Mouse (Mus musculus) neural tube, embryonic 13.5 days (tissue): ENCODE results near the gene Slc22a1. TPM values are rescaled to one million over a fixed set of nuclear protein-coding genes. Genes with fewer than 3 reads are reported as not detected.

Experiments used
- ATAC-seq: fragments of 200-750 bp; cut with Nextera tagmentation; 2 replicates; pipeline ENCODE4 v1.8.0; 2017; ENCODE audit warnings: low read depth, mild to moderate bottlenecking, moderate TSS enrichment, moderate library complexity
- H3K27ac ChIP-seq: fragments of 300-500 bp; sonication (generic); replicated peaks from 2 replicates; pipeline ENCODE4 v1.5.1; 2015; ENCODE audit warnings: moderate library complexity, mild to moderate bottlenecking, inconsistent platforms
- H3K27me3 ChIP-seq: fragments of 300-500 bp; sonication (generic); 2 replicates; pipeline ENCODE4 v1.6.1; 2015; ENCODE audit warnings: mild to moderate bottlenecking, inconsistent platforms
- H3K36me3 ChIP-seq: fragments of 300-500 bp; sonication (generic); 2 replicates; pipeline ENCODE4 v1.6.1; 2015; ENCODE audit warnings: mild to moderate bottlenecking, inconsistent platforms
- H3K4me1 ChIP-seq: fragments of 300-500 bp; sonication (generic); replicated peaks from 2 replicates; pipeline ENCODE4 v1.6.1; 2015; ENCODE audit warnings: inconsistent platforms
- H3K4me2 ChIP-seq: fragments of 300-500 bp; sonication (generic); 2 replicates; pipeline ENCODE4 v1.6.1; 2015; ENCODE audit warnings: inconsistent platforms, mild to moderate bottlenecking, moderate library complexity
- H3K4me3 ChIP-seq: fragments of 300-500 bp; sonication (generic); 2 replicates; pipeline ENCODE4 v1.5.1; 2015; ENCODE audit warnings: mild to moderate bottlenecking, inconsistent platforms
- H3K9ac ChIP-seq: fragments of 300-500 bp; sonication (generic); 2 replicates; pipeline ENCODE4 v1.6.1; 2015; ENCODE audit warnings: moderate library complexity, mild to moderate bottlenecking, inconsistent platforms
- H3K9me3 ChIP-seq: fragments of 300-500 bp; sonication (generic); 2 replicates; pipeline ENCODE4 v1.6.1; 2016; ENCODE audit warnings: inconsistent platforms
- WGBS: fragments of 180-500 bp; shearing (Covaris S2); methylation state at CpG from one replicate; pipeline ENCODE4 v1.1.7; 2015; 5-methylcytosine and 5-hydroxymethylcytosine counted together
- polyA plus RNA-seq: library from polyadenylated mRNA; unstranded; fragments of >200 nt; fragmentation: Nextera tagmentation; extraction: Ambion mirVana; gene quantifications from 2 replicates; pipeline ENCODE4 v1.2.1, GENCODE M21; 2015

Slc22a1 gene
- polyA plus RNA-seq, 1 experiment from 2014 or later: not detected

DNA sequence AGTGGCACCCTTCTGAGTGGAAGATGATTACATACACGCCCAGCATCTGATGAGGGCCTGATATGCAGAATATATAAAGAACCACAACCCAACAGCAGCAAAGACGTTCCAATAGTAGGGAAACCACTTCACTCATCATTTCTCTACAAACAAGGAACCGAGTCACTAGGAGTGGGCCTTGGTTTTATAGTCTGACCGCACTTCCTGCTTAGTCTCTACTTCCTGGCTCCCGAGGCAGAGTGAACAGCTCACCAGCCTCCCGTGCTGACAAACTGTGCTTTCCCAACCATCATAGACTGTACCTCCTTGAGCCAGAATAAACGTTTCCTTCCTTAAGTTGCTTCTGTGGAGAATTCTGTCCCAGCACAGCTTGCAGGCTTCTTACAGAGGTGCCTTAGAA lies 19.8 kb downstream of the Slc22a1 start:
- ATAC-seq: no peak
- H3K9me3 ChIP-seq: no peaks in the 10 kb centered on the region
- H3K4me2 ChIP-seq: no peak overlapping the region
- no peaks in the 10 kb centered on the region for H3K4me1 ChIP-seq
- no peak overlapping the region for H3K9ac ChIP-seq
- no peak overlapping the region for H3K4me3 ChIP-seq
- no peak overlapping the region for H3K27ac ChIP-seq
- no peaks in the 10 kb centered on the region for H3K27me3 ChIP-seq
- H3K36me3 ChIP-seq: no peaks in the 10 kb centered on the region
- WGBS: 83% methylated on average over 7 of the region's 7 CpGs

DNA sequence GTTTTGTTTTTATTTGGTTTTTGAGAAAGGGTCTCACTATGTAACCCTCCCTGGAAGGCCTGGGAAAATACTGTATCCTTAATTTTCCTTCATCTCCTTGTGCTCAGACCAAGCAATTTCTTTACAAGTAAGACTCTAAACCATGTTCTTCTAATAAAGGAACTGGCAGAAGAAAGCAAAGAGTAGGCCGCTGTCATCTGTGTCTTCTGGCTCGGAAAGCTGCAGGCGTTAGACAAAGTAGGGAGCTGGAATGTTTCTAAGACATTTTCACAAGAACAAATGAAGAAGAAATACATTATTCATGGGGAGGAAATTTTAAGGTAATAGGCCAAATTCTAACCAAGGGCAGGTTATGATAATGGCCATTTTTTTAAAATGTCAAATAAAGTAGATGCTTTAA lies 21.6 kb downstream of the Slc22a1 start:
- Histone ChIP-seq H3K4me1 (no peaks in the 10 kb centered on the region), H3K27ac (no peak overlapping the region), H3K36me3 (no peaks in the 10 kb centered on the region), H3K4me2 (no peak overlapping the region), H3K9me3 (no peaks in the 10 kb centered on the region), H3K9ac (no peak overlapping the region), H3K4me3 (no peak overlapping the region), H3K27me3 (no peaks in the 10 kb centered on the region)
- no peak for ATAC-seq
- WGBS: 76% methylated on average over 3 of the region's 3 CpGs

DNA sequence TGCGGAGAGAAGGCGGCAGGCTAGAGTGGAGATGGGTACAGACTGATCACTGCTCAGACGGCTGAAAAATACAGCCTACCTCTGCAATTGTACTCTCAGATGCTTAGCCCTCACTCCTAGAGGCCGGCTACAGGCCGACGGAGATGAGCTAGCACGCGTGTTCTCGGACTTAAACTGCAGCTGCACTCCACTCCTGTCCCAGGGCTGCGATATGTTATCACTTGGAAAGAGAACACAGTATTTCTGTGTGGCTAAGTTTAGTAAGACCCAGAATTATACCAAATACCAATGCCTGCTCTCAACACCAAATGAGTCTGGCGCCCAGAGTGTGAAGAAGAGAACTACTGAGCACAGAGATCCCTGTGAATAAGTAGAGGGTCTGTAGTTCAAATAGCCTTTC lies 23.0 kb downstream of the Slc22a1 start:
- H3K4me3 ChIP-seq: no peak overlapping the region
- H3K4me1 ChIP-seq: no peaks in the 10 kb centered on the region
- H3K36me3 ChIP-seq: no peaks in the 10 kb centered on the region
- no peak overlapping the region for H3K27ac ChIP-seq
- no peak for ATAC-seq
- 93% methylated on average over 11 of the region's 11 CpGs for WGBS
- no peak overlapping the region for H3K9ac ChIP-seq
- no peak overlapping the region for H3K4me2 ChIP-seq
- no peaks in the 10 kb centered on the region for H3K9me3 ChIP-seq
- no peaks in the 10 kb centered on the region for H3K27me3 ChIP-seq

DNA sequence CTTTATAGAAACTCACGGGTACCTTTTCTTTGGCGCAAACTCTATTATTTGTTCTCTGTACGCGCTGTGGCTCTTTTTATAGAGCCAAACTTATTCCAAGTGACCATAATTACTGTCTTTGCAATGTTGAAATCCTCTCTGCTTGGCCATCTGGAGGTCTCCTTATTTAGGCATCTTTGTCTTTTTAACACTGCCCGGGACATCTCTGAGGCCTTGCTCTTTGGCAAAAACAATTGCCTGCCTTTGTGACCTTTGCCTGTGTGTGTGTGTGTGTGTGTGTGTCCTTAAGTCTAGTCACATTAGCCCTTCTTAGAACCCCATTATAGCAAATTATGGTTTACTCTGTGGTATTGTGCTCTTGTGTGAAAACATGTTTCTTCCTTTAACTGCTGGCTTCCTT lies 30.2 kb downstream of the Slc22a1 start:
- ATAC-seq: no peak
- Histone ChIP-seq H3K36me3 (no peaks in the 10 kb centered on the region), H3K4me1 (no peaks in the 10 kb centered on the region), H3K9ac (no peak overlapping the region), H3K9me3 (no peaks in the 10 kb centered on the region), H3K27ac (no peak overlapping the region), H3K4me3 (no peak overlapping the region), H3K27me3 (no peaks in the 10 kb centered on the region), H3K4me2 (no peak overlapping the region)
- 72% methylated on average over 5 of the region's 5 CpGs for WGBS

DNA sequence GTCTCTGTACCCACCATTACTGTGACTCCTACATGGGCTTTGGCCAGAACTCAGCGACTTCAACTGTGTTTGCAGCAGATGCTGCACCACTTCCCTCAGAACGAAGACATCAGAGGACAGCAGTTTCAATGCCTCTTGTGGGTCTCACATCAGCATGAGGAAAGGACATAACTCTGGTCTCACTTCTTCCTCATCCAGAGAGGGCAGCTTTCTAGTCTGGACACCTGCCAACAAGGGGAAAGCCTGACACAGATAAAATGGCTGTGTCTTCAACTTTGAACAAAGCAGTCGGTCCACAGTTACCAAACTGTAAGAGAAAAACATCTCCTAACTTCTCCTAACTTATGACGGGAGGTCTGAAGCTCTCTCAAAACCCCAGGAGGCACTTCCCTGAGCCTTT lies 34.5 kb downstream of the Slc22a1 start:
- H3K9ac ChIP-seq: no peak overlapping the region
- no peaks in the 10 kb centered on the region for H3K9me3 ChIP-seq
- H3K27ac ChIP-seq: no peak overlapping the region
- H3K4me1 ChIP-seq: no peaks in the 10 kb centered on the region
- no peak overlapping the region for H3K4me3 ChIP-seq
- no peak for ATAC-seq
- no peaks in the 10 kb centered on the region for H3K27me3 ChIP-seq
- no peaks in the 10 kb centered on the region for H3K36me3 ChIP-seq
- H3K4me2 ChIP-seq: no peak overlapping the region
- WGBS: 69% methylated on average over 4 of the region's 4 CpGs

DNA sequence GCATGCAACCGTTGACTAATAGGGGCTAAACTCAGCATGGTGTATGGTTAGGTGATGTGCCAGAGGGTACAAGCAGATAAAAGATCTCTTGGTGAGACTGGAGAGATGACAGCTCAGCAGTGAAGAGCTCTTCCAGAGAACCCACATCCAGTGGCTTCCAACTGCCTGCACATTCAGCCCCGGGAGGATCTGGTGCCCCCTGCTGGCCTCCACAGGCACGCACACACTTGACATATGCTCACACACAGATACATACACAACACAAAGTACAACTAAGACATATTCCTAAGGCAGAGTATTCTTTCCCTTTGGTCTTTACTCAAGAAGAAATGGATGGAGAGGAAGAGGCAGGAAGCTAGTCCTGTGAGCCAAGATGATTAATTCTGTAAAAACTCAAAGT lies 36.0 kb downstream of the Slc22a1 start:
- WGBS: 89% methylated on average over 3 of the region's 3 CpGs
- no peaks in the 10 kb centered on the region for H3K36me3 ChIP-seq
- H3K9ac ChIP-seq: no peak overlapping the region
- no peaks in the 10 kb centered on the region for H3K27me3 ChIP-seq
- no peaks in the 10 kb centered on the region for H3K9me3 ChIP-seq
- no peak for ATAC-seq
- no peaks in the 10 kb centered on the region for H3K4me1 ChIP-seq
- H3K4me3 ChIP-seq: no peak overlapping the region
- no peak overlapping the region for H3K27ac ChIP-seq
- no peak overlapping the region for H3K4me2 ChIP-seq

DNA sequence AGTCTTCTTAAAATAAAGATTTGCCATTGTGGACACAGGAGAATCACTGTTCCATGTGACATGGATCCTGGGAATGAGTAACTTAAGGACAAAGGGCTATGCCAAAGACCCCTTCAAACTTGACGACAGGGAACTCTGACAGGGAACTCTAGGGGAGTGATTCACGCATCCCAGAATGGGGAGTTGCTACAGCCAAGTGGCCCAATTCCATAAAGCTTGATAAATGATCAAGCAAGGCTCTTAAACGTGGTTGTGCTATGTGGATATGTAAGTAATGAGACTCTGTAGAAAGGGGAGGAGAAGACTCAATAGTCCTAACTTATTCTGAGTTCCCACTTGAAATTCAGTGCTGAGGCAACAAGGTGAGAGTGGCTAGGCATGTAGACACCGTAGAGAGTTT lies 40.8 kb downstream of the Slc22a1 start:
- Histone ChIP-seq H3K4me1 (peaks cover 8% of the 10 kb centered on the region; the same call in 1 of the 2 replicates), H3K4me3 (no peak overlapping the region), H3K4me2 (no peak overlapping the region), H3K27me3 (no peaks in the 10 kb centered on the region), H3K9me3 (no peaks in the 10 kb centered on the region), H3K36me3 (no peaks in the 10 kb centered on the region), H3K9ac (no peak overlapping the region), H3K27ac (no peak overlapping the region)
- no peak for ATAC-seq
- 58% methylated on average over 4 of the region's 4 CpGs for WGBS

DNA sequence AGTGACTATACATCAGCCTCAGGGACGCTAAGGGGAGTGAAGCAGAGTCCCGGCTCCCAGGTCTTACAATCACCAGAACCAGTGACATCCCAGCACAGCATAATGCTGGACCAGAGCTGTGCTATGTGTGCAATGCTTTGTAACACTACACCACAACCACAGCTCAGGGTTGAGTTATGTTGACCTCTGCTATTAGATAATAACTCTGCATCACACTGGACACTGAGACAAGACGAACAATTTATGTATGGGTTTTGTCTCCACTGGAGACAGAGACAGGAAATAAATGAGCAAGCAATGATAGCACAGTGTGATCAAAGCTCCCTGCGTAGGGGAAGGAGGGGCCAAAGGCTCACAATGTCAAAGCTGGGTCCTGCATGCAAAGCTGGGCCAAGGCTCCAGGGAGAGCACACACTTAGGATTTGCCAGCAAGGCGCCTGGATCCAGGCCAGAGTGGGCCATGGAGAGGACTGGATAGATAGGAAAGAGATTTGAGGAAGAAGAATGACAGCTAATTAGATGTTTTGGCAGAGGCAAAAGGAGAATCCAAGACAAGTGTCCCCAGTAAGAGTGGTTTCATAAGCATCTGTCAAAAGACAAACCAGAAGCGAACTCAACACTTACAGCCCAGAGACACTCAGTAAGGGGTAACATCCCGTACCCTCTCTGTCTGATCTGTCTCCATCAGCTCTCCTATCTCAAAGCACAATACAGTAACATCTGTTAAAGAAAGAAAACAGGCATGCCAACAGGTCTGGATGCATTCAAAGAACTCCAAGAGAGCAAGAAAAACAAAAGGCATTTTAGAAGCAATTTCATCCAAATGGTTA lies 43.6 kb downstream of the Slc22a1 start:
- H3K27ac ChIP-seq: no peak overlapping the region
- no peaks in the 10 kb centered on the region for H3K9me3 ChIP-seq
- H3K9ac ChIP-seq: no peak overlapping the region
- 42% methylated on average over 7 of the region's 7 CpGs for WGBS
- no peak overlapping the region for H3K4me3 ChIP-seq
- H3K27me3 ChIP-seq: no peaks in the 10 kb centered on the region
- no peaks in the 10 kb centered on the region for H3K36me3 ChIP-seq
- no peak overlapping the region for H3K4me2 ChIP-seq
- peak; percentile 63 for ATAC-seq
- H3K4me1 ChIP-seq: peaks cover 8% of the 10 kb centered on the region; the same call in 1 of the 2 replicates

DNA sequence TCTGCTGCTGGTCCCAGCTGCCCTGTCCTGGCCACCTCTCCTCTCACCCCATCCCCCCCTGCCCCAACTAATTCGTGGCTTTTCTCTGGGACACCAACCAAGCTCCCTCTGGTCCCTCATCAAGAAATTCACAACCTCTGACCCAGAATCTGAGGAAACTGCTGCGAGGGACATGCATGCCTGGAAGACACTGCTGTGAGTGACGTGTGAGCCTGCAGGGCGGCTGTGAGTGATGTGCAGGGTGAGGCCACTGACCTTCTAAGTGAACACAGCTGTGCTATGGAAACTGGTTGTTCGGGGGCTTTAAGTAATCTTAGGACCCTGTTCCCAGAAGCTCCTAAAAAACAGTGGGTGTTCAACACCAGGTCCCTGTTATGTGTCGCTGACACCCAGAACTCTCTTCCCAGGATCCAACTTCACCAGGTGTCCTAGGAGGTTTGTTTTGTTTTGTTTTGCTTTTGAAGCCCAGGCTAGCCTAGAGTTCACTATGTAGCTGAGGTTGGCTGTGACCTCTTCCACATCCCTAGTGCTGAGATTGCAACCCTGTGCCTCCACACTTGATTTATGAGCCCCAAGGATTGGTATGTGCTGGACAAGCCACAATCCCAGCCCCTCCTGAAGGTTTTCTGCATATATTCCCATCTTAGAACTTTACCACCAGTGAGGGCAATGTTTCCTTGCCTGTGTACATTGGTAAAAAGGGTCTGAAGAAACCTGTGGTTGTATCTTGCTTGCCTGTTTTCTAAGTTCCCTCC lies 44.5 kb downstream of the Slc22a1 start:
- Histone ChIP-seq H3K27ac (no peak overlapping the region), H3K9me3 (no peaks in the 10 kb centered on the region), H3K4me2 (no peak overlapping the region), H3K4me3 (no peak overlapping the region), H3K36me3 (no peaks in the 10 kb centered on the region), H3K4me1 (peaks cover 8% of the 10 kb centered on the region; the same call in 1 of the 2 replicates), H3K27me3 (no peaks in the 10 kb centered on the region), H3K9ac (no peak overlapping the region)
- no peak for ATAC-seq
- 52% methylated on average over 6 of the region's 6 CpGs for WGBS

DNA sequence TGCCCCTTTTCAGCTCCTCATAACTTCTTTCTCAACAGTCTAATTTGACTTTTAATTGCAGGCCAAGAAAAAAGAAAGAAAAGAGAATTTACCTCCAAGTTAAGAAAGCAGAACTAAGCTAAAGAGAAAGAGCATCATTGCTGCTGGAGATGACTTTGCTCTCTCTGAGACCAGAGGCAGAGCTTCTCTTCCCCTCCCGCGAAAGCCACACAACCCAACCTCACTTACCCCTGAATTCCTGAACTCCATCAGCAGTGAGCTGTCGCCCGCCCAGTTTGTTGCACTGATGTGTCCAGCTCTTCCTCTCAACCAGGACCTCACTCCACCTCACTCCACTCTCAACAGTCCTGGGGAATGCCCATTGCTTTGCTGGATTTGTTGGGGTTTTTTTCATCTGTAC lies 47.6 kb downstream of the Slc22a1 start:
- no peaks in the 10 kb centered on the region for H3K27me3 ChIP-seq
- whole genome bisulfite sequencing: 79% methylated on average over 4 of the region's 4 CpGs
- no peak overlapping the region for H3K4me2 ChIP-seq
- H3K36me3 ChIP-seq: no peaks in the 10 kb centered on the region
- no peak overlapping the region for H3K27ac ChIP-seq
- H3K4me3 ChIP-seq: no peak overlapping the region
- H3K9ac ChIP-seq: no peak overlapping the region
- no peak for ATAC-seq
- peaks cover 8% of the 10 kb centered on the region; the same call in 1 of the 2 replicates for H3K4me1 ChIP-seq
- peaks cover 12% of the 10 kb centered on the region; the same call in 1 of the 2 replicates for H3K9me3 ChIP-seq

DNA sequence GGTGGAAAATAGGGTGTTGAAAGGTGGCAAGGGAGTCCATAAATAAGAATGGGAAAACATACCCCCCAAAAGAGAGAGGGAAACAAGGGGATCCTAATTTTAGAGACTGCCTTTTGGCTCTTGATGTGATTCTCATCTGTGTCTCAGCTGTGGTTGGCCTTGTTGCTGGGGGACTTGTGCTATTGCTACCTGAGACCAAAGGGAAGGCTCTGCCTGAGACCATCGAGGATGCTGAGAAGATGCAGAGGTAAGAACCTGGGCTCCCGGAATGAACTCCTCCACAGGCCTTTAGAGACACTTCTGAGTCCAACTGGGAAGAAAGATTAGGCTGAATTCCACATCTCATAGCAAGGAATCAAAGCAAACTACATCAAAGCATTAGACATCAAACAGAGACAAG lies 56.0 kb downstream of the Slc22a1 start:
- H3K9ac ChIP-seq: no peak overlapping the region
- H3K4me2 ChIP-seq: no peak overlapping the region
- H3K4me3 ChIP-seq: no peak overlapping the region
- H3K9me3 ChIP-seq: 0 out of 2 replicates have a peak, but pooled peaks cover 2% of the 10 kb centered on the region
- no peaks in the 10 kb centered on the region for H3K4me1 ChIP-seq
- H3K36me3 ChIP-seq: no peaks in the 10 kb centered on the region
- WGBS: 86% methylated on average over 2 of the region's 2 CpGs
- H3K27me3 ChIP-seq: no peaks in the 10 kb centered on the region
- ATAC-seq: no peak
- no peak overlapping the region for H3K27ac ChIP-seq

DNA sequence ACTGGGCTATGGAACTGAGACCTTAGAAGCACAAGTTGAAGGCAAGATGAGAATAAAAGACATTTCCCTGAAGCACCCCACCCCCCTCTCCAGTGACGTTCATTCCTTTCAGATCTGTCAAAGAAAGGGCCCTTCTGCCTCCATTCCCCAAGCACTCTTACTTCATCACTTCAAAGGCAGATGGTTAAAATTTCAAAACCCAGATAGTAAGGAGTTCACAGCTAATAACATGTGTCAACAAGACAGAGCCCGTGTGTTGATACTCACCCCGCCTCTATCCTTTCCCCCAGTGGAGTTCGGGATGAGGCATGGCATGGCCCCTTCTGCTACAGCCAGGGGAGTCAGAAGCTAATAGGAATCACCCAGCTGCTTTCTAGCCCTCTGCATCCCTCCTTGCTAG lies 60.2 kb downstream of the Slc22a1 start:
- Histone ChIP-seq H3K27ac (no peak overlapping the region), H3K4me3 (no peak overlapping the region), H3K36me3 (no peaks in the 10 kb centered on the region), H3K4me1 (no peaks in the 10 kb centered on the region), H3K9me3 (no peaks in the 10 kb centered on the region), H3K4me2 (no peak overlapping the region), H3K9ac (no peak overlapping the region), H3K27me3 (no peaks in the 10 kb centered on the region)
- ATAC-seq: no peak
- 74% methylated on average over 4 of the region's 4 CpGs for WGBS
